Mouse (Mus musculus): ENCODE data around the gene Hsp90aa1.
"Not testable (repeated sequence)": the region's sequence is repeated elsewhere in the genome, so short reads cannot be mapped to it uniquely, and the experiment has no call there.

DNA sequence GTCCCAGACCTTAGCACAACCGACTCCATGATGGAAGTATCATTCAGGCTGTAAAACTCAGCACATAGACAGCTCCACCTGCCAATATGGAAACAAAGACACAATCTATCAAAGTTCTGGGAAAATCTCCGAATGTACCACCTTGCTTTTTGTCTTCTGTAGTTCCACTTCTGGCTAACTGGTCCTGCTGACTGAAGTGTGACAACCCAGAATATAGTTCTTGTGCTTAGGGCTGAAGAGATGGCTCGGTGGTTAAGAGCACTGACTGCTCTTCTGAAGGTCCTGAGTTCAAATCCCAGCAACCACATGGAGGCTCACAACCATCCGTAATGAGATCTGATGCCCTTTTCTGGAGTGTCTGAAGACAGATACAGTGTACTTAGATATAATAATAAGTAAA, 2.9 kb upstream of the Hsp90aa1 start:
- not testable (repeated sequence) for TF ChIP-seq USF1 (IDR thresholded peaks at IDR 0.05; ENCODE audit: low read depth, low read length); TCF12 (IDR thresholded peaks at IDR 0.05; ENCODE audit: low read depth, low read length); E2F4 (IDR thresholded peaks at IDR 0.05; ENCODE audit: insufficient replicate concordance, low read depth, low read length); MYC (IDR thresholded peaks at IDR 0.05; ENCODE audit: low read depth, low read length); HCFC1 (IDR thresholded peaks at IDR 0.05; ENCODE audit: low read depth, low read length); MEF2A (IDR thresholded peaks at IDR 0.05; ENCODE audit: borderline replicate concordance, low read depth, low read length); BHLHE40 (IDR thresholded peaks at IDR 0.05; ENCODE audit: low read depth, low read length); RCOR1 (conservative IDR thresholded peaks at IDR 0.05; ENCODE audit: low read depth, low read length); POLR2A (IDR thresholded peaks at IDR 0.05; ENCODE audit: low read depth, low read length); CTCF (conservative IDR thresholded peaks at IDR 0.05 in 1 of 2, IDR thresholded peaks at IDR 0.05 in 1 of 2; ENCODE audit: low read depth in 2 of 2, low read length in 2 of 2); JUND (conservative IDR thresholded peaks at IDR 0.05; ENCODE audit: low read depth, low read length)

Data from CH12.LX (cell line).